Mouse (Mus musculus) liver, adult 2 months (tissue): ENCODE results near the gene Sap30bp.

Source experiments
- CTCF ChIP-seq: fragments of 200-500 bp; IDR thresholded peaks from 2 replicates; pipeline ENCODE4 v1.5.1; 2011; ENCODE audit warnings: low read depth, low read length, control low read depth
- POLR2A ChIP-seq: fragments of 200-500 bp; IDR thresholded peaks from 2 replicates; pipeline ENCODE4 v1.6.1; 2011; ENCODE audit warnings: low read length, control low read depth; ENCODE audit not compliant: insufficient read depth; ENCODE audit errors: extremely low read depth

DNA sequence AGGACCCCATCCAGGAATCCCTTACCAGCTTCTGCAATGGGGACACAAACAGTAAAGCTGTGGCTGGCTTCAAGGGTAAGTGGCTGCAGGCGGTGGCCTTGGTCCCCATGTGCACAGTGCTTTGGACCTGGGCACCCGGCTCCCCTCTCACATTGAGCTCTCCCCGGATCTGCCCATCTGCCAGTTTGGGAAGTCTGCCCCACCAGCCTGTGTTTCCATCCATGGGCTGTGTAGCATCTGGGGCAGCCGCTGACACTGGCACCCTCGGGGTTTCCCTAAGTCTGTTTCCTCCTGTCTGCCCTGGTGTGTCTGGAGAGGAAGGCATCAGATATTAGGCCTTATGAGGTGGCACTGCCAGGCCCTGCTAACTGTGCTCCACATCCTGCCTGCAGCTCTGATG lies 45.1 kb upstream of the Sap30bp start:
- TF ChIP-seq CTCF (no peak), POLR2A (no peak)
